In genomic region chr14:51385741-51386140, GRCm38 (mm10) we compare ENCODE assay signal across 12 mouse cellular contexts. TPM values are rescaled to one million over a fixed set of nuclear protein-coding genes. Genes with fewer than 3 reads are reported as not detected.
DNase-seq lines count a peak whose midpoint lies in the region; ATAC-seq lines count a peak whose summit lies in the region.
"Had no signal": no experiment of that assay in that cellular context is flagged by ENCODE, and none has a peak within 500 bp of the region (broad histone marks: within the 10 kb centered on the region; RNA-seq: fewer than 3 reads in every experiment).

No protein-coding gene starts in this region.

- no peaks in the 10 kb centered on the region for H3K36me3 ChIP-seq in hindbrain, embryonic 14.5 days (replicated peaks; ENCODE audit: control insufficient read depth, insufficient read depth)
- H3K36me3 ChIP-seq in midbrain, embryonic 15.5 days (replicated peaks): no peaks in the 10 kb centered on the region

- H3K4me1 ChIP-seq in hindbrain, embryonic 14.5 days (replicated peaks; ENCODE audit: control insufficient read depth, insufficient read depth, low read length): no peaks in the 10 kb centered on the region
- no peaks in the 10 kb centered on the region for H3K4me1 ChIP-seq in midbrain, embryonic 15.5 days
- H3K4me1 ChIP-seq: megakaryocyte, embryonic 14.5 days had no signal

- no peak overlapping the region for H3K4me2 ChIP-seq in hindbrain, embryonic 14.5 days (replicated peaks)
- no peak overlapping the region for H3K4me2 ChIP-seq in midbrain, embryonic 15.5 days

- WGBS in hindbrain, embryonic 14.5 days: 64% methylated on average over 4 of the region's 4 CpGs
- WGBS in midbrain, embryonic 15.5 days: 77% methylated on average over 4 of the region's 4 CpGs

- ATAC-seq in hindbrain, embryonic 14.5 days (ENCODE audit: low FRiP score): peak; percentile 88
- peak; percentile 80 for ATAC-seq in midbrain, embryonic 15.5 days (replicated peaks)
- no peak for ATAC-seq in monocyte, adult 5-6 weeks (replicated peaks; ENCODE audit: insufficient number of reproducible peaks, low FRiP score, low TSS enrichment, poor library complexity, severe bottlenecking)

- peak; percentile 13 for DNase-seq in CD4-positive, CD25-positive, alpha-beta regulatory T cell, adult 2 months (ENCODE audit: low read depth, low spot score)
- peak; percentile 29 for DNase-seq in embryo, embryonic 10.5 days (ENCODE audit: low spot score)
- peak; percentile 45 for DNase-seq in hindbrain, embryonic 14.5 days (ENCODE audit: low spot score)
- no peak for DNase-seq in adrenal gland, postnatal 14 days
- no peak for DNase-seq in urinary bladder, adult 2 months (ENCODE audit: low spot score)
- DNase-seq: kidney, postnatal 14 days; thymus, postnatal 36 days had no signal

- no peak overlapping the region for H3K4me3 ChIP-seq in hindbrain, embryonic 14.5 days (replicated peaks; ENCODE audit: low read length)
- no peak overlapping the region for H3K4me3 ChIP-seq in midbrain, embryonic 15.5 days
- H3K4me3 ChIP-seq: megakaryocyte, embryonic 14.5 days had no signal

- H3K27ac ChIP-seq in hindbrain, embryonic 14.5 days: no peak overlapping the region
- no peak overlapping the region for H3K27ac ChIP-seq in midbrain, embryonic 15.5 days

- no peaks in the 10 kb centered on the region for H3K27me3 ChIP-seq in hindbrain, embryonic 14.5 days (ENCODE audit: control insufficient read depth, insufficient read depth, low read length)
- H3K27me3 ChIP-seq in midbrain, embryonic 15.5 days (replicated peaks): no peaks in the 10 kb centered on the region
- H3K27me3 ChIP-seq: megakaryocyte, embryonic 14.5 days had no signal

- H3K9ac ChIP-seq in hindbrain, embryonic 14.5 days: no peak overlapping the region
- no peak overlapping the region for H3K9ac ChIP-seq in midbrain, embryonic 15.5 days

- peaks cover 18% of the 10 kb centered on the region for H3K9me3 ChIP-seq in hindbrain, embryonic 14.5 days (ENCODE audit: control insufficient read depth, low read length)
- H3K9me3 ChIP-seq in midbrain, embryonic 15.5 days: 0 out of 2 replicates have a peak, but pooled peaks cover 6% of the 10 kb centered on the region

RNA-seq across cellular contexts. Expression of gene Gm7247, which starts 24.2 kb away (rescaled TPM):
- not detected in 2 replicates for polyA plus RNA-seq in hindbrain, embryonic 14.5 days (2014; fragmentation: Nextera tagmentation; extraction: Ambion mirVana)
- polyA plus RNA-seq in midbrain, embryonic 15.5 days (2015; fragmentation: Nextera tagmentation; extraction: Ambion mirVana): not detected in 2 replicates
- total RNA-seq in adrenal gland, postnatal 14 days (2021): not detected in 2 replicates
- polyA plus RNA-seq in urinary bladder, adult 2 months (2012; rRNA removed): not detected in 2 replicates
- total RNA-seq in monocyte, adult 5-6 weeks (2017): not detected in 3 replicates
- total RNA-seq: liver, adult 2 months had no signal
- polyA plus RNA-seq: gonadal fat pad, adult 2 months; liver, adult 2 months had no signal

RNA-seq across cellular contexts. Expression of gene Vmn2r88, which starts 24.9 kb away (rescaled TPM):
- polyA plus RNA-seq in hindbrain, embryonic 14.5 days (2014; fragmentation: Nextera tagmentation; extraction: Ambion mirVana): not detected in 2 replicates
- polyA plus RNA-seq in midbrain, embryonic 15.5 days (2015; fragmentation: Nextera tagmentation; extraction: Ambion mirVana): not detected in 2 replicates
- not detected in 2 replicates for total RNA-seq in adrenal gland, postnatal 14 days (2021)
- polyA plus RNA-seq in urinary bladder, adult 2 months (2012; rRNA removed): not detected in 2 replicates
- total RNA-seq in monocyte, adult 5-6 weeks (2017): not detected in 3 replicates
- total RNA-seq: liver, adult 2 months had no signal
- polyA plus RNA-seq: gonadal fat pad, adult 2 months; liver, adult 2 months had no signal

Comparison
In these comparisons a context has a peak if more than half of its experiments do, and no peak if none do; other contexts are left out.
1. DNase-seq: peak in CD4-positive, CD25-positive, alpha-beta regulatory T cell, adult 2 months (single experiment), embryo, embryonic 10.5 days (single experiment) and hindbrain, embryonic 14.5 days (single experiment); none in adrenal gland, postnatal 14 days (single experiment) and urinary bladder, adult 2 months (single experiment).